Mouse (Mus musculus): ENCODE data around the gene Mfrp.

DNA sequence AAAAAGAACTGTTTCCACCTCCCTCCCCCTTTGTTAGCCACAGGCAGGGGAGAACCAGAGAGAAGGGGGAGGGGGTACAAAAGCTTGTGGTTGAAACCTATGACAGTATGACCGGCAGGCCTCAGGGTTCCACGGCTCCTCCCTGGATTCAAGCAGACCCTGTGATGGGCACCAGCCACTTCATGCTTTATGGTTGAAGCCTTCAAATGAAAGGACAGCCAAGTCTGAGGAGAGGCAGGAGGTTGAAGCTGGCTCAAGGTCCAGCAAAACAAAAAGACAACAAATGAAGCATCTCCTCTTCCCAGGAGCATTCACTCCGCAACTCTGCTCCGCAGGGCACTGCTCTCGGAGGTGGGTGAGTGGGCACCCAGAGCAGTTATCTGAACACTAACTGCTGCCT, 41.9 kb downstream of the Mfrp start:
- no peak for TF ChIP-seq CTCF (IDR thresholded peaks at IDR 0.05; ENCODE audit: extremely low read depth, insufficient read depth, insufficient read length, insufficient replicate concordance)
- TF ChIP-seq POLR2A (IDR thresholded peaks at IDR 0.05; ENCODE audit: low read depth, low read length), result no peak
